Mouse (Mus musculus): ENCODE measurements around the gene 4930469K13Rik. TPM values are rescaled to one million over a fixed set of nuclear protein-coding genes. Genes with fewer than 3 reads are reported as not detected.
"Not testable (repeated sequence)": the region's sequence is repeated elsewhere in the genome, so short reads cannot be mapped to it uniquely, and the experiment has no call there.

The 4930469K13Rik gene
- polyA plus RNA-seq (2016; fragmentation: Nextera tagmentation; extraction: Ambion mirVana): not detected in 2 replicates

DNA sequence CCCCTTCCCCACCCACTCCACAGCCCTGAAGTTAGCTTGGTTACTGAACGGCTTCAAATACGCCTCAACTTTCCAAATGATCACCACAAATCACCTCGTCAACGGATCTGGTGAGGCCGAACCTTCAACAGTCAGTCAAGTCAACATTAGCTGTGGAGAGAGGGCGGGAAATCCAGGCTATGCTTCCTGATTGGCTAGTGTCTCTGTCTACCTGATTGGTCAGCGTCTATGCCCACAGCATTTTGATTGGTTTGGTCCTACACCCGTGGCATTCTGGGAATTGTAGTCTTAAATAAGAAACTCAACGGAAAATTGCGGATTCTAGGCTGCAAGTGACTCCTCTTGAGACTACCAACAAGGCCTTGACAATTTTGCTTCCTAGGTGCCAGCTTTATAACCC lies at the start of gene 4930469K13Rik:
Gene 4930469K13Rik (minus strand): TSS at position 133 of the 400 bp plus-strand sequence.
- no peaks in the 10 kb centered on the region for H3K27me3 ChIP-seq
- no peak for ATAC-seq (ENCODE audit: insufficient number of reproducible peaks, insufficient read depth, low FRiP score, low TSS enrichment)
- H3K4me3 ChIP-seq: no peak within 1 kb of the TSS
- no peak within 1 kb of the TSS for H3K4me2 ChIP-seq (replicated peaks)
- H3K4me1 ChIP-seq: no peaks in the 10 kb centered on the region
- H3K9ac ChIP-seq: no peak within 1 kb of the TSS
- H3K9me3 ChIP-seq: no peaks in the 10 kb centered on the region
- WGBS: 84% methylated on average over 10 of the region's 10 CpGs
- no peaks in the 10 kb centered on the region for H3K36me3 ChIP-seq
- H3K27ac ChIP-seq: no peak within 1 kb of the TSS

DNA sequence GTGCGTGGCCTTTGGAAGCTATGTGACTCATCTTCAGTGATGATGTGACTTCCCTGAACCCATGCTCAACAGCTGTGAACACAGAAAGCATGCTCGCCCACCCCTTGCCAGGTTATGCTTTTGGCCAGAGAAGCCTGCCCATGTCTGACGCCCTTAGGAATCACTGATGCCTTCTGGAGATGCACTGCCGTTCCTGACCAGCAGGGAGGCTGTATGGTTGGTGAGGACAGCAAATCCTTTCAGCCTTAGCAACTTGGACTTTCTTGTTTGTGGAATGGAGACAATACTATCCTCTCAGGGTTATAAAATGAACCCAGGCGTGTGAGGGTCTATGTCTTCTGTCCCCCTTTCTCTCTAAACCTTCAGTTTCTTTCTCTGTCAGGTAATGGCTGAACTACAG lies 48.6 kb upstream of the 4930469K13Rik start:
- Histone ChIP-seq H3K27ac (no peak overlapping the region), H3K27me3 (no peaks in the 10 kb centered on the region), H3K4me3 (no peak overlapping the region), H3K36me3 (no peaks in the 10 kb centered on the region), H3K9me3 (no peaks in the 10 kb centered on the region), H3K4me1 (no peaks in the 10 kb centered on the region), H3K9ac (no peak overlapping the region), H3K4me2 (replicated peaks) (no peak overlapping the region)
- no peak for ATAC-seq (ENCODE audit: insufficient number of reproducible peaks, insufficient read depth, low FRiP score, low TSS enrichment)
- 81% methylated on average over 5 of the region's 5 CpGs for WGBS

DNA sequence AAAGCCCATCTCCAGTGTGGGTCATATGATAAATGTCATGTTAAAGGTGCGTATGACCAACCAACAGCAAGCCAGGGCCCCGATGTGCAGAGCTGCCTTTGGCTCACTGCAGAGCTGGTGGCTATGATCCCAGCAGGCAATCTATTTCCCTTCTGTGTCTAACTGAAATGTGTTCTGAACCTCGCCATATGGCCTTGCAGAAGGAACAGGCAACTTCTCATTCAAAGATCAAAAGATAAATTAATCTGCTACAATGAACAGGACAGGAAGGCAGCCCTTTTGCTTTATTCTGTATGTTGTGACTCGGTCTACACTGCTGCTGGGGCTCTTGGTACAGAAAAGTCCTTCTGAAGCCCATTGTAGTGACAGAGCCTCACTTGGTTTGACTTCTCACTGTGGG lies 46.1 kb upstream of the 4930469K13Rik start:
- Histone ChIP-seq H3K27ac (no peak overlapping the region), H3K4me3 (no peak overlapping the region), H3K9me3 (no peaks in the 10 kb centered on the region), H3K9ac (no peak overlapping the region), H3K4me1 (no peaks in the 10 kb centered on the region), H3K27me3 (no peaks in the 10 kb centered on the region), H3K36me3 (no peaks in the 10 kb centered on the region), H3K4me2 (replicated peaks) (no peak overlapping the region)
- no peak for ATAC-seq (ENCODE audit: insufficient number of reproducible peaks, insufficient read depth, low FRiP score, low TSS enrichment)
- WGBS: 64% methylated on average over 4 of the region's 4 CpGs

DNA sequence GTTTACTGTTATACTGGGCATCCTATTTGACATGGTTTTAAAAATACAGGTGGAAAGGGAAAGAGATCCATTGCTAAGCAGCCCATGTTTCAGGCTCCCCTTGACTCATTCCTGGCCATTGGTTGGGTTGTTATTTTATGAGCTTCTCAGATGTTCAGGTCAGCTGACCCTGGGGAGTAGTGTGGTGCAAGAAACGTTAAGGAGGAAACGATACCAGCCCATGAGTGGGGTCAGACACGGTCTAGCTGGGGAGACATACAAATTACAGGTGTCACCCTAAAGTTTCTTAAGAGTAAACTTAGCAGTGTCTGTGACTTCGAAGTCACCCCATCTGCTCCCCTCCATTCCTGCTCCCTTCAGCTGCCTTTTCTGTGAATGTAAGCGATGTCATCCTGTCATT lies 45.6 kb upstream of the 4930469K13Rik start:
- H3K4me1 ChIP-seq: no peaks in the 10 kb centered on the region
- WGBS: 72% methylated on average over 5 of the region's 5 CpGs
- no peaks in the 10 kb centered on the region for H3K9me3 ChIP-seq
- no peak overlapping the region for H3K4me3 ChIP-seq
- H3K27me3 ChIP-seq: no peaks in the 10 kb centered on the region
- no peak overlapping the region for H3K9ac ChIP-seq
- ATAC-seq (ENCODE audit: insufficient number of reproducible peaks, insufficient read depth, low FRiP score, low TSS enrichment): no peak
- no peak overlapping the region for H3K4me2 ChIP-seq (replicated peaks)
- no peak overlapping the region for H3K27ac ChIP-seq
- H3K36me3 ChIP-seq: no peaks in the 10 kb centered on the region

DNA sequence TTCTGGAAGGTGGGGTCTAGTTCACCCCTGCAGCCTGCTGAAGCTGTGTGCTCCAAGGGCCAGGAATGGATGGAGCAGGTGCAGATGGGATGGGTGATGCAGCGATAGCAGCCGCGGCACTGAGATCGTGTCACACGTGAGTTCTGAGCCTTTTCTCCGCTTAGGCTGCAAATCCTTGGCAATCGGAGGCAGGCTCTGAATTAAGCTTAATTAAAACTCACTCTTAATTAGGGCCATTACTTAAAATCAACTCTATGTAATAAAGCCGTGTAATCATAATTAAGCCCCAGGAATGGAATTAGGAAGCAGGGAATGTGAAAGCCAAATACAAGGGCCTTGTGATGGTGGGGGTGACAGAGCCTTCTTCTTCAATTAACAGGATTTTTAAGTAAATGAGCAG lies 40.9 kb upstream of the 4930469K13Rik start:
- 82% methylated on average over 8 of the region's 8 CpGs for WGBS
- Histone ChIP-seq H3K4me3 (no peak overlapping the region), H3K9me3 (no peaks in the 10 kb centered on the region), H3K27ac (no peak overlapping the region), H3K36me3 (no peaks in the 10 kb centered on the region), H3K4me2 (replicated peaks) (no peak overlapping the region), H3K27me3 (no peaks in the 10 kb centered on the region), H3K4me1 (no peaks in the 10 kb centered on the region), H3K9ac (no peak overlapping the region)
- no peak for ATAC-seq (ENCODE audit: insufficient number of reproducible peaks, insufficient read depth, low FRiP score, low TSS enrichment)

DNA sequence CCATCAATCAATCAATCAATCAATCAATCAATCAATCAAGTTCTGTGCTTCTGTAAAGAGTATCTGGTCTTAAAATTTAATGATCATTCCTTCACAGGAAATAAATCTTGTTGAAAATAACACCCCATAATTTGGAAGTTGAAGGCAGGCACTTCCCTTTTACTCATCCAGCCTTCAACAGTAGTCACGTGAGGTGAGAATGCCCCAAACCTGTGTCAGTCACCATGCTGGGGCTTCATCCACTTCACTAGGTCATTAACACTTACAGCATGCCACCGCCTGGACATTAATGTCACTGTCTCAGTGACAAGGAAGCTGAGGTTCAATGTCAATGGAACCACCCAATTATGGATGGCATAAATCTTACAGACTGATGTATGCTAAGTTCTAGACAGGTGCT lies 30.1 kb upstream of the 4930469K13Rik start:
- Histone ChIP-seq H3K4me1 (peaks cover 5% of the 10 kb centered on the region; the same call in 1 of the 2 replicates), H3K36me3 (no peaks in the 10 kb centered on the region), H3K9ac (no peak overlapping the region), H3K9me3 (no peaks in the 10 kb centered on the region), H3K4me3 (no peak overlapping the region), H3K4me2 (replicated peaks) (no peak overlapping the region), H3K27me3 (no peaks in the 10 kb centered on the region), H3K27ac (no peak overlapping the region)
- no peak for ATAC-seq (ENCODE audit: insufficient number of reproducible peaks, insufficient read depth, low FRiP score, low TSS enrichment)
- 83% methylated on average over 2 of the region's 2 CpGs for WGBS

DNA sequence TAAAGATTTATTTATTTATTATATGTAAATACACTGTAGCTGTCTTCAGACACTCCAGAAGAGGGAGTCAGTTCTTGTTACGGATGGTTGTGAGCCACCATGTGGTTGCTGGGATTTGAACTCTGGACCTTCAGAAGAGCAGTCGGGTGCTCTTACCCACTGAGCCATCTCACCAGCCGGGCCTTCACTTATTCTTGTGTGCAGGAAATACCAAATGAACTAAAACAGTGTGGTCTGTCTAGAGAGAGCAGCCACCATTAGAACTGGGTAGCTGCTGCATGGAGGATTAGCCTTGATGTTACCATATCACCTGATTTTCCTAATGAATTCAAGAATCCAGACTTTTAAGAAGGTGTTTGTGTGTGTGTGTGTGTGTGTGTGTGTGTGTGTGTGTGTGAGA lies 27.4 kb upstream of the 4930469K13Rik start:
- H3K9me3 ChIP-seq; ATAC-seq (ENCODE audit: insufficient number of reproducible peaks, insufficient read depth, low FRiP score, low TSS enrichment); H3K27me3 ChIP-seq; H3K4me3 ChIP-seq; H3K9ac ChIP-seq; H3K4me1 ChIP-seq; H3K36me3 ChIP-seq; H3K27ac ChIP-seq; H3K4me2 ChIP-seq (replicated peaks): not testable (repeated sequence)
- WGBS: 65% methylated on average over 3 of the region's 3 CpGs

DNA sequence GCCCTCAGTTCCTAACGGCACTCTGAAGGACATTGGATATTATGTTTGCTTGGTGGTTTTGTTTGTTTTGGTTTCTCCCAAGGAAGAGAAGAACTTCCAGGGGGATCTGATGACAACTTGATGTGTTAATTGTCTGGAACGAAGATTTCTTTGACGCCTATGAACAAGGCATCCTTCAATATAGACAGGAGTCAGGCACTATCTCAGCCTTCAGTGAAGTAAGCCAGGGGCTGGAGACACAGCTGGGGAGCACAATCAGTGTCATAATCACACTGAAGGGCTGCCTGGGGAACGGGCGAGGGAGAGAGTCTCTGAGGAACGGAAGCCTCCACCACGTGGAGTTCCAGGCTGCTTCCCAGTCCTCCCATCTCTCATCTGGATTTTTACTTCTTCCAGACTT lies 26.5 kb upstream of the 4930469K13Rik start:
- no peak overlapping the region for H3K4me3 ChIP-seq
- no peaks in the 10 kb centered on the region for H3K27me3 ChIP-seq
- H3K36me3 ChIP-seq: no peaks in the 10 kb centered on the region
- peaks cover 5% of the 10 kb centered on the region; the same call in 1 of the 2 replicates for H3K4me1 ChIP-seq
- H3K27ac ChIP-seq: no peak overlapping the region
- ATAC-seq (ENCODE audit: insufficient number of reproducible peaks, insufficient read depth, low FRiP score, low TSS enrichment): no peak
- no peak overlapping the region for H3K9ac ChIP-seq
- no peak overlapping the region for H3K4me2 ChIP-seq (replicated peaks)
- 27% methylated on average over 7 of the region's 7 CpGs for WGBS
- no peaks in the 10 kb centered on the region for H3K9me3 ChIP-seq

DNA sequence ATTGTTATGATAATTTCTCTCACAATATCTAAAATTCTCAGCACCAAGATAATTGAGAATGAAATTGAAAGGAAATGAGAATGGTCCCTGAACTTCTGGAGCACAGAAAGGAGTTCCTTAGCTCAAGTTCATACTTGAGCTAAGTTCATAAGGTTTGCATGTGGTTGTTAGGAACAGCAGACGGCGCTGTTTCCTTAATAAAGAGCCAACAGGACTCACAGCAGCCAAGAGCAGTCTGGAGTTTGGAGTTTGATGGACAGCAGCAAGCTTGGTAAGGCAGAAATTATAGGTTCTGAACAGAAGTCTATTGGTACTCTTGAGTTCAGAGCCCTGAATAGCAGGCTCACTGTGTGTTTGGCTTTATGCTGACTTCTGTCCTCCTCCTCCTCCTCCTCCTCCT lies 24.8 kb upstream of the 4930469K13Rik start:
- no peaks in the 10 kb centered on the region for H3K9me3 ChIP-seq
- no peak overlapping the region for H3K27ac ChIP-seq
- peaks cover 11% of the 10 kb centered on the region; the same call in 1 of the 2 replicates for H3K4me1 ChIP-seq
- no peak overlapping the region for H3K9ac ChIP-seq
- no peaks in the 10 kb centered on the region for H3K36me3 ChIP-seq
- no peak overlapping the region for H3K4me3 ChIP-seq
- H3K4me2 ChIP-seq (replicated peaks): no peak overlapping the region
- H3K27me3 ChIP-seq: no peaks in the 10 kb centered on the region
- no peak for ATAC-seq (ENCODE audit: insufficient number of reproducible peaks, insufficient read depth, low FRiP score, low TSS enrichment)
- WGBS: 14% methylated on average over 2 of the region's 2 CpGs

DNA sequence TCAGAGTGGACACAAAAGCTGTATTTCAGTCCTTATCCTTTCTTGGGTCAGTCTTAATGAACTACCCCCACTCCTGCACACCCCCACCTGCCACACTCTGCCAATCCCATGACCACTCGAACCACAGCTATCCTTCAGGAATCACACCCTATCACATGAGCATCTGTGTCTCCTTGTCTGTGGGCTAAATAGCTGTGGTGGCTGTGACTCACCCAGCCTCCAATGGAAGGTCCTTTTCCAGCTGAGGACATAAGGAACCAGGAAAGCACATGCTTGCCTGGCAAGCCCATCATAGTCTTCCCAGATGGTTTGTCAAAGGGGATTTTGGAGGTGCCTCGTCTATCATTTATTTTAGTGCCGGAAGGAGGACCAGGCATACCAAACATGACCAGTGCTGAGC lies 20.0 kb upstream of the 4930469K13Rik start:
- Histone ChIP-seq H3K27ac (no peak overlapping the region), H3K36me3 (no peaks in the 10 kb centered on the region), H3K4me2 (replicated peaks) (no peak overlapping the region), H3K9ac (no peak overlapping the region), H3K27me3 (no peaks in the 10 kb centered on the region), H3K4me1 (peaks cover 6% of the 10 kb centered on the region; the same call in 1 of the 2 replicates), H3K4me3 (no peak overlapping the region), H3K9me3 (no peaks in the 10 kb centered on the region)
- ATAC-seq (ENCODE audit: insufficient number of reproducible peaks, insufficient read depth, low FRiP score, low TSS enrichment): no peak
- WGBS: 79% methylated on average over 3 of the region's 3 CpGs

DNA sequence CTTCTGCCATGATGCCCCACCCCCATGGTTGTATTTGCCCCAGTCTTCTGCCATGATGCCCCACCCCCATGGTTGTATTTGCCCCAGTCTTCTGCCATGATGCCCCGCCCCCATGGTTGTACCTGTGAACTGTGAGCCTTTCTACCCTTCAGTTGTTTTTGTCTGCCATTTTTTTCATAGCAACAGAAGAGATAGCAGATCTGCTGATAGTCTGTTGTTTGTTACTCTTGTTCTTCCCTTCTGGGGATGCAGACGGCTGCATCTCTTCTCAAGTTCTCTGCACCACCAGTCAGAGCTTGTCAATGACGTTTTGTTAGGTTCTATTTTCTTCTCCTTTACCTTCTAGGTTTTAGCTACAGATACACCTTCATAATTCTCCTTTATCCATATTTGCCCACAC lies 19.2 kb upstream of the 4930469K13Rik start:
- H3K4me2 ChIP-seq (replicated peaks): no peak overlapping the region
- no peaks in the 10 kb centered on the region for H3K27me3 ChIP-seq
- WGBS: 89% methylated on average over 3 of the region's 3 CpGs
- H3K4me3 ChIP-seq: no peak overlapping the region
- no peaks in the 10 kb centered on the region for H3K36me3 ChIP-seq
- no peak overlapping the region for H3K9ac ChIP-seq
- no peak for ATAC-seq (ENCODE audit: insufficient number of reproducible peaks, insufficient read depth, low FRiP score, low TSS enrichment)
- no peaks in the 10 kb centered on the region for H3K9me3 ChIP-seq
- peaks cover 6% of the 10 kb centered on the region; the same call in 1 of the 2 replicates for H3K4me1 ChIP-seq
- no peak overlapping the region for H3K27ac ChIP-seq

DNA sequence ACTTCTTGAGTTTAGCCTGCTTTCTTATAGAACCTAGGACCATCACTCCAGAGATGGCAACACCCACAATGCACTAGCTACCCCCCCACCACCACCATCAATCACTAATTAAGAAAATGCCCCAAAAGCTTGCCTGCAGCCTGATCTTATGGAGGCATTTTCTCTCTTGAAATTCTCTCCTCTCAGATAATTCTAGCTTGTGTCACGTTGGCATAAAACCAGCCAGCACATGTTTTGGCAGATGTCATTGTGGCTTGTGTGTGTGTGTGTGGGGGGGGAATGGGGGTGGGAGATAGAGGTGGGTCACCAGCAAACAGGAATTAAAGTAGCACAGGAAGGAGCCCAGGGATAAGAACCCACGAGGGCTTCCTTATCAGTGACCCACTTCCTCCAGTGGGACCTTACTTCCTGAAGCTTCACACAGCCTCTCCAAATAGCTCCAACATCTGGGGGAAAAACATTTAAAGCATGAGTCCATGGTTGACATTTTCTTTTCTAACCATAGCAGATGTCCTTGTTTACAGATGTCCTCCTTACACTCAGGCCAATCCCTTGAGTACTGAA lies 18.3 kb upstream of the 4930469K13Rik start:
- H3K4me2 ChIP-seq (replicated peaks): no peak overlapping the region
- no peaks in the 10 kb centered on the region for H3K36me3 ChIP-seq
- H3K27me3 ChIP-seq: no peaks in the 10 kb centered on the region
- no peak for ATAC-seq (ENCODE audit: insufficient number of reproducible peaks, insufficient read depth, low FRiP score, low TSS enrichment)
- H3K4me1 ChIP-seq: peaks cover 6% of the 10 kb centered on the region; the same call in 1 of the 2 replicates
- no peaks in the 10 kb centered on the region for H3K9me3 ChIP-seq
- H3K4me3 ChIP-seq: no peak overlapping the region
- H3K9ac ChIP-seq: no peak overlapping the region
- WGBS: 54% methylated on average over 2 of the region's 2 CpGs
- no peak overlapping the region for H3K27ac ChIP-seq

Measured in embryonic facial prominence, embryonic 12.5 days (tissue).